Mouse (Mus musculus) heart, postnatal 0 days (tissue): ENCODE results near the gene Gtf2h1.

Source experiments
- CTCF ChIP-seq: IDR thresholded peaks from 2 replicates; pipeline ENCODE4 v1.5.1; 2016; ENCODE audit warnings: antibody characterized with exemption, control low read depth, low read depth
- EP300 ChIP-seq: IDR thresholded peaks from 2 replicates; pipeline ENCODE4 v1.6.1; 2016; ENCODE audit warnings: antibody characterized with exemption, low read depth

DNA sequence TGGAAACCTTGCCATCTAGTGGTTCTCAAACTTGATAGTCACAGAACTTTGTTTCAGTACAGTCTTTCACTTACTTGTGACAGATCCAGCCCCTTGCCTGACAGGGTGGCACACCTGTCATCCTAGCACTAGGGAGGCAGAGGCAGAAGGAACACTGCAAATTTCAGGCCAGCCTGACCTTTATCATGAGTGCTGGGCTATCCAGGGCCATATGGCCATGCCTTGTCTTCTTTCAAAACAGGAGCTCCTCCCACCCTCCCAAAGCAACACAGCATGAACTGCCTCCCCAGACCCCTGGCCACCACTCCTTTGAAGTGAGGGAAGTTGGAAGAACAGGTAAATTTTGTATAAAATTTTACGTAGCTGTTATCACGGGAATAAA, 31.9 kb downstream of the Gtf2h1 start:
- TF ChIP-seq EP300 (no peak), CTCF (no peak)
